Mouse (Mus musculus) embryonic facial prominence, embryonic 10.5 days (tissue): ENCODE data around the gene Mrnip. TPM values are rescaled to one million over a fixed set of nuclear protein-coding genes. Genes with fewer than 3 reads are reported as not detected.
A peak's percentile ranks its signal among the peaks of the same experiment; 100 is the strongest.
"Not testable (repeated sequence)": the region's sequence is repeated elsewhere in the genome, so short reads cannot be mapped to it uniquely, and the experiment has no call there.

ENCODE experiments used
- DNase-seq: peaks from one replicate; pipeline ENCODE4 v3.0.0-alpha.2; 2017; ENCODE audit warnings: low spot score
- H3K27ac ChIP-seq: fragments of 300-500 bp; sonication (generic); replicated peaks from 2 replicates; pipeline ENCODE4 v1.5.1; 2016; ENCODE audit warnings: mild to moderate bottlenecking
- H3K27me3 ChIP-seq: fragments of 300-500 bp; sonication (generic); replicated peaks from 2 replicates; pipeline ENCODE4 v1.6.1; 2016; ENCODE audit warnings: low read depth, mild to moderate bottlenecking; ENCODE audit not compliant: poor library complexity, severe bottlenecking
- H3K36me3 ChIP-seq: fragments of 300-500 bp; sonication (generic); replicated peaks from 2 replicates; pipeline ENCODE4 v1.6.1; 2016; ENCODE audit warnings: mild to moderate bottlenecking, moderate library complexity
- H3K4me1 ChIP-seq: fragments of 300-500 bp; sonication (generic); 2 replicates; pipeline ENCODE4 v1.6.1; 2016
- H3K4me3 ChIP-seq: fragments of 300-500 bp; sonication (generic); 2 replicates; pipeline ENCODE4 v1.5.1; 2016; ENCODE audit warnings: mild to moderate bottlenecking, moderate library complexity
- H3K9me3 ChIP-seq: fragments of 300-500 bp; sonication (generic); 2 replicates; pipeline ENCODE4 v1.6.1; 2016; ENCODE audit warnings: mild to moderate bottlenecking
- WGBS: fragments of 180-500 bp; shearing (Covaris S2); methylation state at CpG from one replicate; pipeline ENCODE4 v1.1.7; 2016; 5-methylcytosine and 5-hydroxymethylcytosine counted together
- polyA plus RNA-seq: library from polyadenylated mRNA; unstranded; fragments of >200 nt; fragmentation: Nextera tagmentation; extraction: Ambion mirVana; gene quantifications from 2 replicates; pipeline ENCODE4 v1.2.1, GENCODE M21; 2016

Gene Mrnip
- 24.1 and 27.3 TPM in 2 replicates for polyA plus RNA-seq

GRCm38 (mm10) chr11:50174111-50174729 is at the start of gene Mrnip:
TSS of gene Mrnip (plus strand) at chr11:50174444.
- H3K27ac ChIP-seq = peak within 1 kb of the TSS; percentile 89
- H3K4me1 ChIP-seq, H3K27me3 ChIP-seq, H3K9me3 ChIP-seq, DNase-seq: not testable (repeated sequence)
- 5% methylated on average over 19 of the region's 19 CpGs for WGBS
- peak within 1 kb of the TSS; percentile 89 for H3K4me3 ChIP-seq
- H3K36me3 ChIP-seq = peaks cover 46% of the 10 kb centered on the region

GRCm38 (mm10) chr11:50127781-50128180 is 46.5 kb upstream of the Mrnip start:
- Histone ChIP-seq H3K9me3 (no peaks in the 10 kb centered on the region), H3K27ac (no peak overlapping the region), H3K4me3 (peak overlapping the region; percentile 41), H3K27me3 (no peaks in the 10 kb centered on the region), H3K36me3 (0 out of 2 replicates have a peak, but pooled peaks cover 4% of the 10 kb centered on the region), H3K4me1 (peaks cover 24% of the 10 kb centered on the region)
- DNase-seq = peak; percentile 31
- 6% methylated on average over 10 of the region's 10 CpGs for WGBS

GRCm38 (mm10) chr11:50130811-50131766 is 43.2 kb upstream of the Mrnip start, which contains the start of gene Tbc1d9b:
TSS of gene Tbc1d9b (plus strand) at chr11:50131396.
- Histone ChIP-seq H3K9me3 (no peaks in the 10 kb centered on the region), H3K36me3 (peaks cover 14% of the 10 kb centered on the region), H3K4me3 (peak within 1 kb of the TSS; percentile 94), H3K4me1 (peaks cover 24% of the 10 kb centered on the region), H3K27me3 (no peaks in the 10 kb centered on the region), H3K27ac (peak within 1 kb of the TSS; percentile 98)
- under 1% methylated on average over 77 of the region's 77 CpGs for WGBS
- DNase-seq = peak; percentile 95

- peak overlapping the region; percentile 98 for H3K27ac ChIP-seq
- peak overlapping the region; percentile 94 for H3K4me3 ChIP-seq
- no peaks in the 10 kb centered on the region for H3K27me3 ChIP-seq
- WGBS = 34% methylated on average over 10 of the region's 10 CpGs
- DNase-seq = peak; percentile 28
- no peaks in the 10 kb centered on the region for H3K9me3 ChIP-seq
- peaks cover 24% of the 10 kb centered on the region for H3K4me1 ChIP-seq
- H3K36me3 ChIP-seq = peaks cover 22% of the 10 kb centered on the region
Measured at GRCm38 (mm10) chr11:50131801-50132201, 42.4 kb upstream of the Mrnip start.

DNA sequence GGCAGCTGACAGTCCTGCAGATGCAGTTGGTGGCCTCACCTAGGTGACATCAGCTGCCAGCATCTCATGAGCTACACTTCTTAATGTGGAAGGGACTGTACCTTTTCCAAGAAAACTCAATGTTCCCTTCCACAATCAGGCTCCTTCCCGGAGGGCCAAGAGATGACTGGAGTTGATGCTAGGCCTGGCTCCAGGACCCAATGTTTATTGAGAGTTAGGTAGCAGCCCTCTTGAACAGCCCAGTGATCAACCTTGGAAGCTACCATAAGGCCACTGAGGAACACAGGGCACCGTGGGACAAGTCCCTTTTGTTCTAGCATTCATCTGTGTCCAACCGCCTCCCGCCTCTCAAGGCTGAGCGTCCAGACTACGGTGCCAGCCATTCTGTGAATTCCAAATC is 42.0 kb upstream of the Mrnip start:
- Histone ChIP-seq H3K4me3 (peak overlapping the region; percentile 94), H3K4me1 (peaks cover 24% of the 10 kb centered on the region), H3K27ac (no peak overlapping the region; the same call in 1 of the 2 replicates), H3K27me3 (no peaks in the 10 kb centered on the region), H3K36me3 (peaks cover 26% of the 10 kb centered on the region), H3K9me3 (no peaks in the 10 kb centered on the region)
- DNase-seq = no peak
- 90% methylated on average over 6 of the region's 6 CpGs for WGBS

- WGBS = 84% methylated on average over 10 of the region's 10 CpGs
- no peak overlapping the region for H3K27ac ChIP-seq
Measured at GRCm38 (mm10) chr11:50134136-50134859, 39.9 kb upstream of the Mrnip start.

GRCm38 (mm10) chr11:50138206-50138822 is 35.9 kb upstream of the Mrnip start:
- peaks cover 82% of the 10 kb centered on the region for H3K36me3 ChIP-seq
- H3K9me3 ChIP-seq = no peaks in the 10 kb centered on the region
- no peak for DNase-seq

More at GRCm38 (mm10) chr11:50134136-50134859, 39.9 kb upstream of the Mrnip start:
- Histone ChIP-seq H3K36me3 (peaks cover 46% of the 10 kb centered on the region), H3K27me3 (no peaks in the 10 kb centered on the region), H3K4me3 (no peak overlapping the region), H3K9me3 (no peaks in the 10 kb centered on the region), H3K4me1 (peaks cover 20% of the 10 kb centered on the region)
- DNase-seq = no peak

GRCm38 (mm10) chr11:50139571-50139970 is 34.7 kb upstream of the Mrnip start:
- Histone ChIP-seq H3K4me1 (no peaks in the 10 kb centered on the region), H3K27ac (no peak overlapping the region; the same call in 1 of the 2 replicates), H3K27me3 (no peaks in the 10 kb centered on the region), H3K36me3 (peaks cover 91% of the 10 kb centered on the region), H3K4me3 (no peak overlapping the region), H3K9me3 (no peaks in the 10 kb centered on the region)
- DNase-seq = no peak
- 75% methylated on average over 7 of the region's 7 CpGs for WGBS

More at GRCm38 (mm10) chr11:50138206-50138822, 35.9 kb upstream of the Mrnip start:
- 77% methylated on average over 10 of the region's 10 CpGs for WGBS
- Histone ChIP-seq H3K27ac (no peak overlapping the region), H3K4me1 (no peaks in the 10 kb centered on the region), H3K4me3 (no peak overlapping the region), H3K27me3 (no peaks in the 10 kb centered on the region)

- Histone ChIP-seq H3K36me3 (peaks cover 97% of the 10 kb centered on the region), H3K4me3 (no peak overlapping the region), H3K27ac (no peak overlapping the region), H3K27me3 (no peaks in the 10 kb centered on the region), H3K9me3 (no peaks in the 10 kb centered on the region; the same call in 1 of the 2 replicates), H3K4me1 (no peaks in the 10 kb centered on the region)
- DNase-seq = no peak
- 91% methylated on average over 3 of the region's 3 CpGs for WGBS
Measured at GRCm38 (mm10) chr11:50145529-50145928, 28.7 kb upstream of the Mrnip start.

DNA sequence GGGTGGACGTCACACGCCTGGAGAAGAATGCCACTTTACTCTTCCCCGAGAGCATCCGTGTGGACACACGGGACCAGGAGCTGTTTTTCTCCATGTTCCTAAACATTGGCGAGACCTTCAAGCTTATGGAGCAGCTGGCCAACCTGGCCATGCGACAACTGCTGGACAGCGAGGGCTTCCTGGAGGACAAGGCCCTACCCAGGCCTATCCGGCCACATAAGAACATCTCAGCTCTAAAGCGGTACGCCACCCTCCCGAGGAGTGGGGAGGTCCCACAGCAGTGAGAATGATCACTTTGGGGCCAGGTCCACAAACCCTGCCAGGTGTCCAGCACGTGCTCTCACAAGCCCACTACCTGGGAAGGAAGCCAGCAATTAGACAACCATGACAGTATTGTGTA is 28.1 kb upstream of the Mrnip start:
- no peaks in the 10 kb centered on the region for H3K27me3 ChIP-seq
- no peak overlapping the region for H3K27ac ChIP-seq
- H3K4me3 ChIP-seq = no peak overlapping the region
- H3K36me3 ChIP-seq = peaks cover 97% of the 10 kb centered on the region
- WGBS = 96% methylated on average over 13 of the region's 13 CpGs
- H3K9me3 ChIP-seq = no peaks in the 10 kb centered on the region; the same call in 1 of the 2 replicates
- no peak for DNase-seq
- H3K4me1 ChIP-seq = no peaks in the 10 kb centered on the region

DNA sequence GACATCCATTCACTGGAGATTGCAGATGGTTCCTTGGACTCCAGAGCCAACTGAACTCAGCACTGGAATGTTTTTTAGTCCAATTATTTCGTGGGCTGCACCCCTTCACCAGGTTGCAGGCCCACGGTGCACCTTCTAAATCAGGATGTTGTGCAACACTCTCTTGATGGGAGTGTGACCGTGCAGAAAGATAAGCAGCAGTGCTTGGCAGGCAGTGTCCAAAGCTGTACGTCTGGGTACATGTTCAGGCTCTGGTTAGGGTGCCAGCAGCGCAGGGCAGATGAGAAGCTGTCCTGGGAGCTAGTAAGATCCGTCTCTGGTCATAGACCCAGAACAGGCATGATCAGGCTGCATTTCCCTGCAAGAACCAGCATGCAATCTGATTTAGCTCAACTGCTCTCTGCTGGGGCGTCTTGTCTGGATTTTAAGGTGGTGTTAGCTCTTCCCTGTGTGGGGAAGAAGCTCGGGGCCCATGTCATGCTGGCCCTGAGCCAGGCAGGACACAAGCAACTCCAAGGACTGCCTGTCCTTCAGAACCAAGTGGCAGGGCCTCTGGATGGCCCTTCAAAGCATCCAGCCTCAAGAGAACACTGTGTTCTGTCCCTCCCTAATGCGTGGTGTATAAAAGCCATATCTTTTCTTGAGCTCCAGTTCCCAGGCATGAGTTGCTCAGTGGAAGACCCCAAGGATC is 26.8 kb upstream of the Mrnip start:
- no peaks in the 10 kb centered on the region for H3K4me1 ChIP-seq
- WGBS = 88% methylated on average over 9 of the region's 9 CpGs

More for the DNA sequence above, 26.8 kb upstream of the Mrnip start:
- Histone ChIP-seq H3K36me3 (peaks cover 97% of the 10 kb centered on the region), H3K4me3 (no peak overlapping the region), H3K9me3 (no peaks in the 10 kb centered on the region; the same call in 1 of the 2 replicates), H3K27ac (no peak overlapping the region), H3K27me3 (no peaks in the 10 kb centered on the region)
- no peak for DNase-seq
